Mouse (Mus musculus) thymus, postnatal 0 days (tissue): Measurements from ENCODE around the gene Mab21l3. TPM values are rescaled to one million over a fixed set of nuclear protein-coding genes. Genes with fewer than 3 reads are reported as not detected.
"Not testable (repeated sequence)": the region's sequence is repeated elsewhere in the genome, so short reads cannot be mapped to it uniquely, and the experiment has no call there.

Source experiments
- DNase-seq: peaks from one replicate; pipeline ENCODE4 v3.0.0-alpha.2; 2015; ENCODE audit warnings: low spot score
- polyA plus RNA-seq: library from polyadenylated mRNA; unstranded; fragments of >200 nt; fragmentation: Nextera tagmentation; extraction: Ambion mirVana; gene quantifications from 2 replicates; pipeline ENCODE4 v1.2.1, GENCODE M21; 2015

Mab21l3 gene
- polyA plus RNA-seq, 1 experiment from 2014 or later = 0.88 TPM

DNA sequence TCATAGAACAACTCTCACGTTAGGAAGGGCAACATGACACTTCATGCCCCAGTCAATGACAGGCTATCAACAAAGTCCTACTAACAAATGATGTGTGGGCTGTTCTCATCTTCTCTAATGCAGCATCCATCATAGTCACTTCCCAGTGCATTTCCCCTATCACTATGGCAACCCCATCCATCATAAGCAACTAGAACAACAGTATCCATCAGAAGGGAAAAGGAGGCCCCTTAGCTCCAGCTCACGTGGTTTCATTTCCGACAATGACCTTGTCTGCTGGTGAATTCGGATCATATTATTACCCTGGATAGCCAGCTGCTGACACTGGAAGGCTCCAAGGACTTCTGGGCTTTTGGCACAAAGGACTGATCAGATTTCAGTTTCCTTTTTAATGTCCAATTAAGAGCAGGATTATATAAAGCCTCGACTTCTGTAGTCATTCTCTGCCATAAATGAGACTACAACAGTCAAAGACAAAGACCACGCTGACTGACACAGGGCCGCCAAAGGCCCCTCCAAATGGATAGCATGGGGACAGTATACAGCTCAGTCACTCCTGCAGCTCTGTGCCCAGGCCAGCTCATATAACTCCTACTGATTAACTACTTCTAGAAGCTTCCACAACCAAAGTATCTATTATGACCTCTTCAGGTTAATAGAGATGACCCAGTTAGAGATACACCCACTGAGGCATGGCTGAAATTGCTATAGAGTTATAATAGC is 6.2 kb downstream of the Mab21l3 start:
- DNase-seq = no peak

DNA sequence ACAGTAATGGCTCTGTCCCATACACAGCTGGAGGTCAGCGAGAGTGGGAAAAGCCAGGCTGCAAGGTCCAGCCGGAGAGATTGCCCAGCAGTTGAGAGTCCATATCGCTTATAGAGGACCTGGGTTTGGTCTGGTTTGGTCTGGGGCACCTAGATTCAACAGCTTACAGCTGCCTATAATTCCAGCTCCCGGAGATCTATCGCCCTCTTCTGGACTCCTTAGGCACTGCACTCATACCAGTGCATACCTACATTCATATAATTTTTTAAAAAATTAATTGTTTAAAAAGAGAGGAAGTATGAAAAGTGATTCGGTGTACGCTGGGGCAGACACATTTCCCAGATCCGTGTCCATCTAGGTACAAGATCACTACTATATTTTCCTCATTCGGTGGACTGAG is 9.4 kb downstream of the Mab21l3 start:
- no peak for DNase-seq

DNA sequence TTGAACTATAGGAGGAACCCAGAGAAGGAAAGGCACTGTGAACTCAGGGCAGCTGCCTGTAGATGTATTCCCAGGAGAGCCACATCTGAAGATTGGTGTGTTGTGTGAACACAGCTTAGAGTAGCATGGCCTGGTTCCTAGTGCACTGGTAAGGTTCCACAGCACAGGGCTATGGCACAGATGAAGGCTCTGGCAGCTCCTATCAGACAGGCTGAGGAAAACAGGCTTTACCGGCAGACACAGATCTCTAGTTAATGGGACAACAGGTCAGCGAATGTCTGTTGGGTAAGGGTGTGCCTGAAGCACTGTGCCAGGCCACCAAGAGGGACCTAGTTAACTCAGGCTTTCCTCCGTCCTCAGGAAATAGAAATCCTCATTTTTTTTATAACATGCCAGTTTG is 11.8 kb downstream of the Mab21l3 start:
- no peak for DNase-seq

GRCm38 (mm10) chr3:101836532-101836931 is 12.2 kb downstream of the Mab21l3 start:
- DNase-seq = no peak

DNA sequence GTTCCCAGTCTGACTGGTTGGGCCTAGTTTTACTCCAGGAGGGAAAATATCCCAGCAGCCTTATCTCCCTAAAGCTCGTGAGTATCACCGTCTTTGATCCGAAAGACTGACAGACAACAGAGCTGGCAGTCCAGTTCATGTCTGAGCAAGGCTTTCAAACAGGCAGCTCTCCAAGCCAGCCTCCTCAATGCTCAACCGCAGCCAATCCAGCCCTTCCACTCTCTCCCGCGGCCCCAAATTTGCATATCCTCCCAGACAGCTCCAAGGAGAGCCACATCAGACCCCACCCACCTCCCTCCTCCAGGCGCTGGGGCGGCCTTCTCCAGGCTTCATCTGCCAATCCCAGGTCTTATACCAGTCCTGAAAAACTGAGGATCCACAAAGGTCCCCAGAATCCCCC is 12.7 kb downstream of the Mab21l3 start:
- DNase-seq = no peak

DNA sequence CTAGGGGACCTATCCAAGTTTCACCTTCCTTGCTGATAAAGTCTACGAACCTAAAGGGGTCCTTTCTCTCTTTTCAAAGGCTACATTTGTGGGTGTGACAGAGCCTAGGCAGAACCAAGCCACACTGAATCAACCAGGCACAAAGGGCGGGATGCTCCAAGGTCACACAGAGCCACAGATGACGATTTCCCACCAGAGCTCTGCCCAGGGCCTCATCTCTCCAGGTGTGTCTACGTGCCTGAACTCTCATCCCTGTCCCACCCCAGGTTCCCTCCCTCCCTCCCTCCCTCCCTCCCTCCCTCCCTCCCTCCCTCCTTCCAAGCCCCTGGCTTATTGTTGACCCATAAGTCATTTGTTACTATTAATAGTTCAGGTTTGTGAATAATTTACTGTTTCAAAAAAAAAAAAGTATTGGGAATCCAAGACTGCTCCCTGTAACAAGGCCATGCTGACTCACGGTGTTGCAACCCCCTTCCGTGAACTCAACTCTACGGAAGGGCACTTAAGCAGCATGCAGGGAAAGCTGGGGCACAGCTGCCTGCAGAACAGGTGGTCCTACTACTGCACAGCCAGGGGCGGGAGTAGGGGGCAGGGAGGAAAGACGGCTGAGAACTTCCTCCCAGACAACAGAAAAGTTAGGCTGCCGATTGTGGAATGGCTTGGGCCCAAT is 17.4 kb downstream of the Mab21l3 start:
- peak; percentile 57 for DNase-seq

- no peak for DNase-seq
Observed at GRCm38 (mm10) chr3:101829881-101830616, 18.7 kb downstream of the Mab21l3 start.

GRCm38 (mm10) chr3:101828595-101828994 is 20.2 kb downstream of the Mab21l3 start:
- DNase-seq = no peak

DNA sequence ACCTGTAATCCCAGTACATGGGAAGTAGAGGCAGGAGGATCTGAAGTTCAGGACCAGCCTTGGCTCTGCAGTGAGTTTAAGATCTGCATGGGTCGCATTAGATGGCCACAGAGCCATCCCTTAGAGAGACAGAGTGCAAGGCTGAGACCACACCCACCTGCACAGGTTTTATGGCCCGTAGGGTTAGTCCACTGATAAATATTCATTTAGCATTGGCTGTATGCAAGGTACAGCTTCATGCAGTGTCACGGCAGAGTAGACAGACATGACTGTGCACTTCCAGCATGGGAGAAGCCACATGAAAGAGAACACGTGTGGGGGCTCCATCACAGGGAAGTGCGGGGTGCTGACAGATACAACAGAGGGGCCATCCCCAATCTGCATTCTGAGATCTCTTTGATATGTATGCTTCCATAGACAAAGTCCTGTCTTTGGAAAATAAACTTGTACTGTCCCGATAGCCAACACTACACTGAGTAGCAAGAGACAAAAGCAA is 21.5 kb downstream of the Mab21l3 start:
- DNase-seq = peak; percentile 68

- no peak for DNase-seq
Observed at GRCm38 (mm10) chr3:101824338-101824737, 24.4 kb downstream of the Mab21l3 start.

GRCm38 (mm10) chr3:101822052-101822451 is 26.7 kb downstream of the Mab21l3 start:
- DNase-seq = no peak

DNA sequence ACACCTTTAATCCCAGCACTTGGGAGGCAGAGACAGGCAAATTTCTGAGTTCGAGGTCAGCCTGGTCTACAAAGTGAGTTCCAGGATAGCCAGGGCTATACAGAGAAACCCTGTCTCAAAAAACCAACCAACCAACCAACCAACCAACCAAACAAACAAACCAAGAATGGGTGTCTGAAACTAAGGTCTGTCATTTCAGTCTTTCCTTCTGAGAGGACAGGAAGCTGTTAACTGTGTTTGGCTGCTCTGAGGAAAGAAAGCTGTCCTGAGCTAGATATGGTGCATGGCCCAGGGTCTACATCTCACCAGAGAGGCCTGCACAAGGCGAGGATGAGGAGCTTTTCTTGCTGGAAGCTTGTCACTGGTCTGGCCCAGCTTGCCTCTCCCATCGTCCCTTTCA is 28.1 kb downstream of the Mab21l3 start:
- not testable (repeated sequence) for DNase-seq

GRCm38 (mm10) chr3:101816006-101816405 is 32.8 kb downstream of the Mab21l3 start:
- no peak for DNase-seq

- DNase-seq = no peak
Observed at GRCm38 (mm10) chr3:101814790-101815189, 34.0 kb downstream of the Mab21l3 start.

GRCm38 (mm10) chr3:101812341-101812962 is 36.3 kb downstream of the Mab21l3 start:
- peak; percentile 86 for DNase-seq

DNA sequence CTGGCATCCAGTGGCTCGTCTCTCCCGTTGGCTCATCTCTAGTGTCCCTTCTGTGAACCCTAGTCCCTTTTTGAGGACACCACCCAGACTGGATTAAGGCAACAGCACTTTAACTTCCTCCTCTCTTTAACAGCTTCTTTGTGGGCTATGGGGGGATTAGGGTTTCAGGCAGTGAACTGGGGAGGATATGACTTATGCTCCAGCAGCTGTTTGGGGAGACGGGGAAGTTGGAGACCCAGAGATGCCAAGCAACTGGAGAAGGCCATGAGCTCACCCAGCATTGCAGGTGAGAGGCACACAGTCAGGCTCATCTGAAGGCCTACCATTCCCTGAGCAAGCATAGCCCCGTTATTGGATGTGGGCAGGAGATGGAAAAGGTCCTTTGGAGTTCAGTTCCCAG is 36.8 kb downstream of the Mab21l3 start:
- peak; percentile 25 for DNase-seq

GRCm38 (mm10) chr3:101807646-101808045 is 41.1 kb downstream of the Mab21l3 start:
- no peak for DNase-seq

DNA sequence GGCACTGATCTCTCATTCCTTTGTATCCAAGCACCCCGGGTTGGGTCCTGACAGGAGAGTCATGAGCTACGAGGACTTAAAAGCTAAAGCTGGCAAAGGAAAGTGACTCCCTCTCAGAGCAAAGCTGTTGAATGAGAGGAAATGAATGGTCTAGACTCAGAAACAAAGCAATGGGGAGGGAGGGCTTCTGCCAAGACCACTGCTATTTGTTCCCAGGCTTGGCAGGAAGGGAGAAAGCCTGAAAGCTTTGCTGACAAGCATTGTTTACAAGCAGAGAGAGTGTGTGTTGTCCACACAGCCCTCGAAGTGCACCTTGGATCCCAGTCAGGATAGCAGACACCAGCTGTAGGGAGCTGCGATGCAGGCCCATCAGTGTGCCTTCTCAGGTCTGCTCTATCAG is 41.8 kb downstream of the Mab21l3 start:
- no peak for DNase-seq

DNA sequence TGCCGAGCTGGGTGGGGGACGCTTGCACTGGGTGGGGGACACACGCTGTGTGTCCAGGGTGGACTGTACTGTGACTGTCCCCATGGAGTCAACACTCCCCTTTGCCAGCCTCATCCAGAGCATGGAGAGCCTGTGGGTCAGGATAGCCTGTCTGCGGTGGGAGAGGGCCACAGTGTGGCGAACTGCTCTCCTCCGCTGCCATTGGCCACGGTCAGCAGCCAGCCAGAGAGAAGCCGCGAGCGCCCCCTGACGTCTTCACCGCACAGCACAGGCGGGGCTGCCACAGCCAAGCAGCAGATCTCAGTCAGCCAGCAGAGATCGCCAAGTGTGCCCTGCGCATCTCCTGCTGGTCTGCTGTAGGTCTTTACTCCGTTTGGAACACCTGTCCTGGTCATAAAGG is 42.6 kb downstream of the Mab21l3 start:
- peak; percentile 87 for DNase-seq

GRCm38 (mm10) chr3:101805562-101806004 is 43.2 kb downstream of the Mab21l3 start:
- no peak for DNase-seq

DNA sequence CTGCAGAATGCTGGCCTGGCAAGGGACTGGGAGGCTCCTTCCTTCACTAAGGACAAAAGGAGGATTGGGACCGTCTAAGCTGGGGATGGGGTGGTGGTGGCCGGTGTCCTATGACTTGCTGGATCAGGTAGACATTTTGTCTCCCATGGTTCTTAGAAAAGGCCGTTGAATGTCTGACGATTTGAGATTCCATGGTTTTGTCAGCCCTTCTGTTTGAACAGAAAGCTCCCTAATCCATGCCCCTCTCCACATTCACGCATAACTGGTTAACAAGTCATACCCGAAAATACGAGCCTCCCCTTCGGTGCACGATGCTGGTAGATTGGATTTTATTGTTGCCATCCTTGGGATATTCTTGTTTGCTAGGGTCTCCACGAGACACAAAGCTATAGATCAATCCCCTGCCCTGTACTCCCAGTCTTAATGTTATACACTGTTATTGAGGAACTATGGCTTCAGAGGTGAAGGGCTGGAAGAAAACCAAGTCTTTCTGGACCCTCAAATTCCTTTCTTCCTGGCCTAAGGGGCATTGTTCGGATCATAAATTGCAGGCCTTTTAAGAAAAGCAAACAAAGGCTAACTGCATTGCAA is 43.7 kb downstream of the Mab21l3 start:
- no peak for DNase-seq
